Mouse (Mus musculus) cortical plate, adult 2 months (tissue): ENCODE measurements at regions not wholly inside any gene's neighbourhood (a gene's known extent, or its start where the extent isn't known, plus 50 kb on each side); places are given as distances from the start of the nearest gene placed in this dataset.

Experiments used
- H3K27ac ChIP-seq: fragments of 200-500 bp; 2 replicates; pipeline ENCODE4 v1.5.1; 2012; ENCODE audit warnings: low read length, control low read depth, inconsistent platforms; ENCODE audit not compliant: insufficient read depth
- H3K4me1 ChIP-seq: fragments of 200-500 bp; 2 replicates; pipeline ENCODE4 v1.6.1; 2011; ENCODE audit warnings: low read length; ENCODE audit not compliant: control insufficient read depth, insufficient read depth
- H3K4me3 ChIP-seq: fragments of 200-500 bp; 2 replicates; pipeline ENCODE4 v1.5.1; 2011; ENCODE audit warnings: mild to moderate bottlenecking, low read length, control low read depth; ENCODE audit not compliant: insufficient read depth
- CTCF ChIP-seq: fragments of 200-500 bp; IDR thresholded peaks from 2 replicates; pipeline ENCODE4 v1.5.1; 2011; ENCODE audit warnings: mild to moderate bottlenecking, control low read depth, low read length; ENCODE audit not compliant: insufficient read depth; ENCODE audit errors: extremely low read depth
- POLR2A ChIP-seq: fragments of 200-500 bp; IDR thresholded peaks from 2 replicates; pipeline ENCODE4 v1.6.1; 2011; ENCODE audit warnings: mild to moderate bottlenecking, low read length, control low read depth; ENCODE audit not compliant: insufficient read depth; ENCODE audit errors: extremely low read depth

DNA sequence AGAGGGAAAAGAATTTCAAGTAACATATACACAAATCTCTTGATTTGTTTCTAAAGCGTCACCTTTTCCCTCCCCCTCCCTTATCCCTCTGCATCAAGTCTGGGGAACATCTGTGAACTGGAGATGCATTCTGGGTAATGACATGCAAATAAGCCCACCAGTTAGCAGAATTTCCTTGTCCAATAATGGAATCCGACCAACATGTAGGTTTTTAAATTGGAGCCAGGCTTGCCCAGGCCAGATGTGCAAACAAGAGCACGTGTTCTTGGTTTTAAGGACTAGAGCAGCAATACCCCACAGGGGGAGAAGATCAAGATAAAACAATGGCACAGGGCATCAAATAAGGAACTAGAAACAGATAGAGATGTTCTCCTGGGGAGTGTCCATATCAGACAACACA, 447.9 kb upstream of the Nr2f2 start:
- no peak overlapping the region for H3K4me3 ChIP-seq
- no peak overlapping the region for H3K27ac ChIP-seq
- no peak for TF ChIP-seq POLR2A
- TF ChIP-seq CTCF, result no peak
- peaks cover 1% of the 10 kb centered on the region; the same call in 1 of the 2 replicates for H3K4me1 ChIP-seq

DNA sequence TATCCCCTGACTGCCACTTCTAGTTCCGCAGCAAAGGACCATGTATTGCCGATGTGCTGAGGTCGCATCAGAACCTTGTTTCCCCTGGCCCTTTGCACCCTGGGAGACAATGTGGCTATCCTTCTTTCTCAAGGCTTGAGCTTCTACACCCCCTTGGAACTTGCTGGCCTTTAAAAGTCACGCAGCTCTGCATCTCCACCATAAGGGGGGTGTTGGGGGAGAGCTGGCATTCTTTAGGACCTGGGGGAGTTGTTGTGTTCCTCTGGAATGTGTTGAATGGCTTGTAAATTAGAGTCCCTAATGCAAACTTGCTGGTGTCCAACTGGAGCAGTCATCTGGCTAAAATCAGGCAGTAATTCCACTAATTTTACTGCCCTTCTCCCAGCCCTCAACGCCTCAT, 446.6 kb upstream of the Nr2f2 start:
- Histone ChIP-seq H3K27ac (no peak overlapping the region), H3K4me3 (no peak overlapping the region), H3K4me1 (peaks cover 1% of the 10 kb centered on the region; the same call in 1 of the 2 replicates)
- TF ChIP-seq POLR2A (no peak), CTCF (no peak)

GRCm38 (mm10) chr7:70810411-70811090, 444.0 kb upstream of the Nr2f2 start:
- TF ChIP-seq POLR2A (no peak), CTCF (no peak)
- H3K4me1 ChIP-seq, result no peaks in the 10 kb centered on the region
- H3K4me3 ChIP-seq, result no peak overlapping the region
- no peak overlapping the region for H3K27ac ChIP-seq

- H3K4me1 ChIP-seq, result no peaks in the 10 kb centered on the region
- TF ChIP-seq POLR2A (no peak), CTCF (no peak)
- no peak overlapping the region for H3K4me3 ChIP-seq
- H3K27ac ChIP-seq, result no peak overlapping the region
Observed at GRCm38 (mm10) chr7:70804281-70804680, 437.7 kb upstream of the Nr2f2 start.

DNA sequence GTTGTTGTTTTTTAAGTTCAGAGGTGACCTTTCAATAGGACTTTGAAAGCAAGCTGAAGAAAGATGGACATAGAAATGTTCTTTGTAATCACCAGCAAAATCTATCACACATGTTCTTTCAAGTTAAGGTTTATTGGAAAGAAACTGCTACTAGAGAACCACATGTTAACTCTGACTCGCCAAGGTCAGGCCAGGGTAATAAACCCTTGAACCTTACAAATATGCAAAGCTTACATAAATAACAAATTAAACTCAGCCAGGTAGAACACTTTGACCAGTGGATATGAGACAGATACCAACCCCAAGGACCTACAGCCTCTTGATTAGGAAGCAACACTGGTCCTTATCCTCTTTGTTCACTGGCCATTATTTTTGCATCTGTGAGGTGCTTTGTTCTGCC, 433.4 kb upstream of the Nr2f2 start:
- H3K4me1 ChIP-seq, result no peaks in the 10 kb centered on the region
- H3K4me3 ChIP-seq, result no peak overlapping the region
- H3K27ac ChIP-seq, result no peak overlapping the region
- no peak for TF ChIP-seq POLR2A
- TF ChIP-seq CTCF, result no peak

DNA sequence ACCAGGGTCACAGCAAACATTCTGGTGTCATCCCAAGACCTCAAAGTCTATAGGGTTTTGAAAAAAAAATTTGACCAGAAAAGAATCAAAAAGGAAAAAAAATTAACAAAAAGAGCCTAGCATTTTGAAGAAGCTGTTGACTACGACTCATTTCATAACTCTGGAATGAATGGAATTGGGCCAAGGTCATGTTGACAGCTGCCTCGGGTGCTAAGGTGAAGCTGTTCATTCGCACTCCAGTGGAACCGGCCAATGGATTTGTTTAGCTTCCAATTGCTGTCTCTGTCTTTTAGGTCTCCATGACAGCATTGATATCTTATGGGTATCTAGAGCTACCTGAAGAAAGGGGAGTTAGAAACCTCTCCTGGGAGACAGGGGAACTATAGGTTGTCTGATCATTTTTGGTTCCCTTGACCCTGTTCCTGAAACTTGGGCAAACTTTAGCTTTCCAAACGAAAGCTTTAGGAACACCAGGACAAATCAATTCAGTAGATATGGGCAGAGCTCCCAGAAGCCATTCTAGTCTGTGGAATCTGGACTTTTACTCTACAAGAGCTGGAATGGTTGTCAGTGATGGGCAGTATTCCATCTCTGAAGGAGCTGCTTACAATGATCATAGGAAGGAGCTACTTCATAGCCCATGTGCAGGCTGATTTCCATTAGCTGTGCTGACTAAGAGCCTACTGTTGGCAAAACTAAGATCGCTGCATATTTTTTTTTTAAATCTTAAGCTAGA, 432.7 kb upstream of the Nr2f2 start:
- Histone ChIP-seq H3K4me3 (no peak overlapping the region), H3K4me1 (no peaks in the 10 kb centered on the region), H3K27ac (no peak overlapping the region)
- TF ChIP-seq POLR2A (no peak), CTCF (no peak)

DNA sequence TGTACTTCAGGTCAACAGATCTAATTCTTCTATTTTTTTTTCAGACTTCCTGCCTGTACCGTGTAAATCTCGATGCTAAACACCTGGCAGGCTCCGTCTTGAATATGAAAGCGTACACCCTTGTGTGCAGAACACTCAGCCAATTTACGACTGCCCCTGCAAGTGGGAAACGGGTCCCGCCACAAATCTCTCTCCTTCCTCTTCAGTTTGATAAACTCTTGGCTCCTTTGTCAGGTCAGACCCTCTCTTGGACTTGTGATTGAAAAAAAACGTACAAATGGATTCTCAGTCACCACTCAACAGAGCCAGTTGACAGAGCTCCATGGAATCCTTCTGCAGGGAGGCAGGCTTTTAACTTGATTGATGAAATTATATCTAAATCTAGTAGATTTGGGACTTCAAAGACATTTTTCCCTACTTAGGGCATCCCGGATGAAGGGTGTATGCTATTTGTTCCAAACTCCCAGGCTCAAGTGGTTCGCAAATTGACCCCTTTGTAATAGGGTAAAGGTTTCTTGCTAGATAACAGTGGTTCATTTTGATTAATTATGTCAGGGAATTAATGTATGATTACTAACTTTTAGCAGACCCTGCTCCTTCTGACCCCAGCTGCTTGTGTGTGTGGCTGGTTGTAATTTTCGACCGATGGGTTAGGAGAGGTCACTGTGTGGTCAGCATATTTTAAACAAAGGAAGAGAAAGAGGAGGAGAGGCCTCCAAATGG, 429.7 kb upstream of the Nr2f2 start:
- TF ChIP-seq POLR2A, result no peak
- TF ChIP-seq CTCF, result no peak
- Histone ChIP-seq H3K4me3 (no peak overlapping the region), H3K4me1 (no peaks in the 10 kb centered on the region), H3K27ac (no peak overlapping the region)

DNA sequence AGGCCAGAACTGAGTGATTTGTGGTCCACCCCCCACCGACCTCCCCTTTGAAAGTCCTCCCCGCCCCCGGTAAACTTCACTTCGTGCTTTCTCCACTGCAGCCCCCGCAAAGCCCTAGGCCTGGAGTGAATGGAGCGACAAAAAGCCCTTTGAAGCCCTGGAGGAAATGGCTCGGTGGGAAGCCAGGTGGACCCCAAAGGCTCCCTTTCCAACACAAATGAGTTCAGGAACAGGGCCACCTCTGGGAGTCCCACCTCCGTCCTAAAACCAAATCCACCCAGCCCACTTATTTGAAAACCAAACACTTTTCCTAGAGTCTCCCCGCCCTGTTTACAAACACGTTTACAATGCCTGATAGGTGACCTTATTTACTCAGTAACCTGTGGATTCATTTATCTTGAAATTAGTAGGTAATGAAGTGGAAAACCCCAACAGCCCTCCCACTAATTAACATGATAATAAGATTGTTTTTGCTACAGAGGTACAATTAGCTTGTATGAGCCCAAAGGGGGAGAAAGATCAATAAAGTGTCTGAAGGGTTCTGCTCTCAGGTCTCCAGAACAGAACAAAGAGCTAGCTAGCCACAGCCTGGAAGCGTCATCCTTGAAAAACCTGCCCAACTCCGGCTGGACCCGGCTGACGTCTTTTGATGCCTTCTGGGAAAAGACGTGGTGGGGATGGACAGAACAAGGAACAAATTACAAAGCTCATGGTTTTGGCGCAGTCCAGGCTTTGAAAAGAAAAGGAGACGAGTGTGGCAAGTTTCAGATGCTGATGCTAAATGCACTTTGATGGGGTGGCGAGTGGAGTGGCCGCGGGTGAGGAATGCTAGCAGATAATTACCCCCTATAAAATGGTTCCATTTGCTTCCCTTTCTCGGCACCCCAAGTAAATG, 422.6 kb upstream of the Nr2f2 start:
- no peak for TF ChIP-seq POLR2A
- no peak overlapping the region for H3K4me3 ChIP-seq
- no peaks in the 10 kb centered on the region for H3K4me1 ChIP-seq
- H3K27ac ChIP-seq, result no peak overlapping the region

DNA sequence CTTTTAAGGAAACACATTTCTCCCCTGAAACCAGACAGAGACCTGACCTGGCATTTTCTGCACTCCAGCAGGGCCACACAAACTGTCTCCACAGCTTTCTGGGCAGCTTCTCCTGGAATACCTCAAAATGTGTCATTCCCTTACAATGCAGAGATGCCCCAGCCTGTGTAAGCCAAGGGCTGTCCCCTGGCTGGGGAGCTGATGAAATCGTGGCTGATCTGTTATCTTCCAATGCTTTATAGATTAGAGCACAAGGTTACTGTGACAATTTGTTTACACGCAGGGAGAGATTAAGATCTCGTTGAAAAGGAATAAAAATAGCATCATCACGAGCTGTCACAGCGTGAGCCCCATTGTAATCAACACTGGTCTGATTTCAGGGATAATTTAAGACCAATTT, 421.4 kb upstream of the Nr2f2 start:
- H3K4me3 ChIP-seq, result no peak overlapping the region
- H3K4me1 ChIP-seq, result no peaks in the 10 kb centered on the region
- H3K27ac ChIP-seq, result no peak overlapping the region
- TF ChIP-seq POLR2A, result no peak
- no peak for TF ChIP-seq CTCF
